Mouse (Mus musculus): Measurements from ENCODE around the gene Cdh5.

GRCm38 (mm10) chr8:104145981-104146689 is 44.7 kb downstream of the Cdh5 start:
- TF ChIP-seq CTCF (IDR thresholded peaks at IDR 0.05; ENCODE audit: low read depth), result peak; percentile 80
- no peak for TF ChIP-seq EP300 (IDR thresholded peaks at IDR 0.05; ENCODE audit: low read depth)
